Mouse (Mus musculus) 3T3-L1 (cell line): ENCODE results near the gene Lyrm1.

Experiments
- DNase-seq: peaks from one replicate; pipeline ENCODE4 v3.0.0-alpha.2; 2015; ENCODE audit warnings: low read depth, low spot score

Gene Lyrm1

GRCm38 (mm10) chr7:119887887-119888286 is 7.8 kb upstream of the Lyrm1 start:
- peak; percentile 82 for DNase-seq

GRCm38 (mm10) chr7:119892198-119892597 is 3.5 kb upstream of the Lyrm1 start:
- DNase-seq: no peak

- no peak for DNase-seq
Observed at GRCm38 (mm10) chr7:119892742-119893141, 2.9 kb upstream of the Lyrm1 start.

- DNase-seq: no peak
Observed at GRCm38 (mm10) chr7:119894818-119895544, 680 bp upstream of the Lyrm1 start.

GRCm38 (mm10) chr7:119897521-119898109 is 2.0 kb downstream of the Lyrm1 start:
- DNase-seq: no peak

GRCm38 (mm10) chr7:119898247-119898856 is 2.7 kb downstream of the Lyrm1 start:
- no peak for DNase-seq

- no peak for DNase-seq
Observed at GRCm38 (mm10) chr7:119899386-119900057, 3.9 kb downstream of the Lyrm1 start.

GRCm38 (mm10) chr7:119906523-119907215 is 11.0 kb downstream of the Lyrm1 start:
- no peak for DNase-seq

GRCm38 (mm10) chr7:119911727-119912126 is 16.1 kb downstream of the Lyrm1 start:
- DNase-seq: no peak

GRCm38 (mm10) chr7:119920457-119920856 is 24.8 kb downstream of the Lyrm1 start:
- DNase-seq: peak; percentile 76

- no peak for DNase-seq
Observed at GRCm38 (mm10) chr7:119921054-119921453, 25.4 kb downstream of the Lyrm1 start.

GRCm38 (mm10) chr7:119928783-119929440 is 33.3 kb downstream of the Lyrm1 start:
- no peak for DNase-seq

- DNase-seq: no peak
Observed at GRCm38 (mm10) chr7:119936321-119936720, 40.7 kb downstream of the Lyrm1 start.

- DNase-seq: no peak
Observed at GRCm38 (mm10) chr7:119937036-119937435, 41.4 kb downstream of the Lyrm1 start.

- peak; percentile 46 for DNase-seq
Observed at GRCm38 (mm10) chr7:119941569-119941968, 45.9 kb downstream of the Lyrm1 start.

GRCm38 (mm10) chr7:119954047-119954446 is 58.4 kb downstream of the Lyrm1 start:
- DNase-seq: no peak

GRCm38 (mm10) chr7:119957421-119957820 is 61.8 kb downstream of the Lyrm1 start:
- no peak for DNase-seq

- DNase-seq: no peak
Observed at GRCm38 (mm10) chr7:119959091-119959490, 63.4 kb downstream of the Lyrm1 start.

- peak; percentile 24 for DNase-seq
Observed at GRCm38 (mm10) chr7:119959491-119959890, 63.8 kb downstream of the Lyrm1 start.

- DNase-seq: no peak
Observed at GRCm38 (mm10) chr7:119960006-119960405, 64.3 kb downstream of the Lyrm1 start.

- DNase-seq: peak; percentile 70
Observed at GRCm38 (mm10) chr7:119960546-119960945, 64.9 kb downstream of the Lyrm1 start.
